Mouse (Mus musculus) liver, embryonic 12.5 days (tissue): ENCODE measurements around the gene Rap1gds1. TPM values are rescaled to one million over a fixed set of nuclear protein-coding genes. Genes with fewer than 3 reads are reported as not detected.

Experiments used
- polyA plus RNA-seq: library from polyadenylated mRNA; unstranded; fragments of >200 nt; fragmentation: Nextera tagmentation; extraction: Ambion mirVana; gene quantifications from 2 replicates; pipeline ENCODE4 v1.2.1, GENCODE M21; 2016

The Rap1gds1 gene
- polyA plus RNA-seq, 1 experiment from 2014 or later: 31.4 TPM

Other genes with a start within 250 kb of the Rap1gds1 start
- not detected in 2 replicates for gene Stpg2, start 130.5 kb upstream of the Rap1gds1 start, polyA plus RNA-seq